Mouse (Mus musculus): ENCODE measurements around the gene Olfr1369-ps1. TPM values are rescaled to one million over a fixed set of nuclear protein-coding genes. Genes with fewer than 3 reads are reported as not detected.
A peak's percentile ranks its signal among the peaks of the same experiment; 100 is the strongest.

Gene Olfr1369-ps1
- polyA plus RNA-seq, 1 experiment from 2014 or later, result not detected

- H3K9ac ChIP-seq (replicated peaks; ENCODE audit: low read length), result no peak overlapping the region
- H3K36me3 ChIP-seq (replicated peaks; ENCODE audit: control insufficient read depth, insufficient read depth, low read depth, low read length), result no peaks in the 10 kb centered on the region
- peak; percentile 78 for ATAC-seq (replicated peaks; ENCODE audit: insufficient number of reproducible peaks, low FRiP score, low TSS enrichment, low read depth)
Observed at GRCm38 (mm10) chr13:21160657-21161590, 49.6 kb downstream of the Olfr1369-ps1 start.

GRCm38 (mm10) chr13:21161591-21161990, 50.3 kb downstream of the Olfr1369-ps1 start:
- Histone ChIP-seq H3K4me3 (ENCODE audit: low read depth, low read length) (no peak overlapping the region), H3K4me1 (ENCODE audit: control insufficient read depth, insufficient read depth, low read length) (no peaks in the 10 kb centered on the region), H3K27me3 (ENCODE audit: control insufficient read depth, insufficient read depth, low read length) (no peaks in the 10 kb centered on the region), H3K9me3 (replicated peaks; ENCODE audit: control insufficient read depth, low read length) (no peaks in the 10 kb centered on the region), H3K9ac (replicated peaks; ENCODE audit: low read length) (no peak overlapping the region), H3K4me2 (ENCODE audit: low read depth, low read length) (no peak overlapping the region), H3K36me3 (replicated peaks; ENCODE audit: control insufficient read depth, insufficient read depth, low read depth, low read length) (no peaks in the 10 kb centered on the region), H3K27ac (replicated peaks; ENCODE audit: low read depth, low read length) (no peak overlapping the region)
- 43% methylated on average over 2 of the region's 2 CpGs for WGBS
- no peak for ATAC-seq (replicated peaks; ENCODE audit: insufficient number of reproducible peaks, low FRiP score, low TSS enrichment, low read depth)
- DNase-seq (ENCODE audit: low spot score), result no peak

More at GRCm38 (mm10) chr13:21160657-21161590, 49.6 kb downstream of the Olfr1369-ps1 start:
- WGBS, result under 1% methylated on average over 32 of the region's 32 CpGs
- Histone ChIP-seq H3K4me3 (ENCODE audit: low read depth, low read length) (peak overlapping the region; percentile 54), H3K4me1 (ENCODE audit: control insufficient read depth, insufficient read depth, low read length) (no peaks in the 10 kb centered on the region), H3K9me3 (replicated peaks; ENCODE audit: control insufficient read depth, low read length) (no peaks in the 10 kb centered on the region), H3K27me3 (ENCODE audit: control insufficient read depth, insufficient read depth, low read length) (no peaks in the 10 kb centered on the region), H3K4me2 (ENCODE audit: low read depth, low read length) (peak overlapping the region; percentile 41), H3K27ac (replicated peaks; ENCODE audit: low read depth, low read length) (no peak overlapping the region)
- DNase-seq (ENCODE audit: low spot score), result peak; percentile 92

- no peak for DNase-seq (ENCODE audit: low spot score)
- Histone ChIP-seq H3K4me2 (ENCODE audit: low read depth, low read length) (no peak overlapping the region), H3K4me3 (ENCODE audit: low read depth, low read length) (no peak overlapping the region), H3K27ac (replicated peaks; ENCODE audit: low read depth, low read length) (no peak overlapping the region), H3K27me3 (ENCODE audit: control insufficient read depth, insufficient read depth, low read length) (no peaks in the 10 kb centered on the region), H3K4me1 (ENCODE audit: control insufficient read depth, insufficient read depth, low read length) (no peaks in the 10 kb centered on the region), H3K9ac (replicated peaks; ENCODE audit: low read length) (no peak overlapping the region), H3K36me3 (replicated peaks; ENCODE audit: control insufficient read depth, insufficient read depth, low read depth, low read length) (no peaks in the 10 kb centered on the region), H3K9me3 (replicated peaks; ENCODE audit: control insufficient read depth, low read length) (no peaks in the 10 kb centered on the region)
- no peak for ATAC-seq (replicated peaks; ENCODE audit: insufficient number of reproducible peaks, low FRiP score, low TSS enrichment, low read depth)
- WGBS, result 49% methylated on average over 5 of the region's 5 CpGs
Observed at GRCm38 (mm10) chr13:21162591-21162990, 51.3 kb downstream of the Olfr1369-ps1 start.

GRCm38 (mm10) chr13:21166936-21167909, 55.9 kb downstream of the Olfr1369-ps1 start:
- Histone ChIP-seq H3K27me3 (ENCODE audit: control insufficient read depth, insufficient read depth, low read length) (no peaks in the 10 kb centered on the region), H3K4me1 (ENCODE audit: control insufficient read depth, insufficient read depth, low read length) (no peaks in the 10 kb centered on the region), H3K4me3 (ENCODE audit: low read depth, low read length) (peak overlapping the region; percentile 50), H3K9me3 (replicated peaks; ENCODE audit: control insufficient read depth, low read length) (no peaks in the 10 kb centered on the region), H3K4me2 (ENCODE audit: low read depth, low read length) (peak overlapping the region; percentile 19), H3K9ac (replicated peaks; ENCODE audit: low read length) (peak overlapping the region; percentile 10; the same call in 1 of the 2 replicates), H3K36me3 (replicated peaks; ENCODE audit: control insufficient read depth, insufficient read depth, low read depth, low read length) (no peaks in the 10 kb centered on the region), H3K27ac (replicated peaks; ENCODE audit: low read depth, low read length) (no peak overlapping the region)
- ATAC-seq (replicated peaks; ENCODE audit: insufficient number of reproducible peaks, low FRiP score, low TSS enrichment, low read depth), result peak; percentile 40; the same call in 1 of the 2 replicates
- under 1% methylated on average over 27 of the region's 27 CpGs for WGBS
- peak; percentile 93 for DNase-seq (ENCODE audit: low spot score)

GRCm38 (mm10) chr13:21167910-21168300, 56.6 kb downstream of the Olfr1369-ps1 start:
- WGBS, result under 1% methylated on average over 8 of the region's 8 CpGs
- no peak overlapping the region for H3K9ac ChIP-seq (replicated peaks; ENCODE audit: low read length)
- no peaks in the 10 kb centered on the region for H3K36me3 ChIP-seq (replicated peaks; ENCODE audit: control insufficient read depth, insufficient read depth, low read depth, low read length)
- peak overlapping the region; percentile 50 for H3K4me3 ChIP-seq (ENCODE audit: low read depth, low read length)
- no peaks in the 10 kb centered on the region for H3K9me3 ChIP-seq (replicated peaks; ENCODE audit: control insufficient read depth, low read length)
- DNase-seq (ENCODE audit: low spot score) (peak; percentile 71), ATAC-seq (replicated peaks; ENCODE audit: insufficient number of reproducible peaks, low FRiP score, low TSS enrichment, low read depth) (no peak)
- H3K4me1 ChIP-seq (ENCODE audit: control insufficient read depth, insufficient read depth, low read length), result no peaks in the 10 kb centered on the region
- H3K27ac ChIP-seq (replicated peaks; ENCODE audit: low read depth, low read length), result no peak overlapping the region
- no peaks in the 10 kb centered on the region for H3K27me3 ChIP-seq (ENCODE audit: control insufficient read depth, insufficient read depth, low read length)
- H3K4me2 ChIP-seq (ENCODE audit: low read depth, low read length), result peak overlapping the region; percentile 92

- no peaks in the 10 kb centered on the region for H3K4me1 ChIP-seq (ENCODE audit: control insufficient read depth, insufficient read depth, low read length)
- H3K9ac ChIP-seq (replicated peaks; ENCODE audit: low read length), result peak overlapping the region; percentile 46; the same call in 1 of the 2 replicates
- H3K27me3 ChIP-seq (ENCODE audit: control insufficient read depth, insufficient read depth, low read length), result no peaks in the 10 kb centered on the region
- WGBS, result under 1% methylated on average over 16 of the region's 16 CpGs
- H3K27ac ChIP-seq (replicated peaks; ENCODE audit: low read depth, low read length), result no peak overlapping the region
- no peaks in the 10 kb centered on the region for H3K9me3 ChIP-seq (replicated peaks; ENCODE audit: control insufficient read depth, low read length)
- H3K36me3 ChIP-seq (replicated peaks; ENCODE audit: control insufficient read depth, insufficient read depth, low read depth, low read length), result no peaks in the 10 kb centered on the region
- no peak for ATAC-seq (replicated peaks; ENCODE audit: insufficient number of reproducible peaks, low FRiP score, low TSS enrichment, low read depth)
- H3K4me2 ChIP-seq (ENCODE audit: low read depth, low read length), result peak overlapping the region; percentile 92
- DNase-seq (ENCODE audit: low spot score), result peak; percentile 45
- peak overlapping the region; percentile 50 for H3K4me3 ChIP-seq (ENCODE audit: low read depth, low read length)
Observed at GRCm38 (mm10) chr13:21168371-21169011, 57.2 kb downstream of the Olfr1369-ps1 start.

Measured in embryonic facial prominence, embryonic 11.5 days (tissue).